Mouse (Mus musculus): ENCODE results near the gene Eif3k.

Gene Eif3k

GRCm38 (mm10) chr7:28943451-28944180, 38.0 kb downstream of the Eif3k start:
- TF ChIP-seq GATA4 (IDR thresholded peaks at IDR 0.05; ENCODE audit: insufficient replicate concordance, low read length) = no peak

- TF ChIP-seq GATA4 (IDR thresholded peaks at IDR 0.05; ENCODE audit: insufficient replicate concordance, low read length) = no peak
Measured at GRCm38 (mm10) chr7:28941542-28941941, 40.1 kb downstream of the Eif3k start.

- no peak for TF ChIP-seq GATA4 (IDR thresholded peaks at IDR 0.05; ENCODE audit: insufficient replicate concordance, low read length)
Measured at GRCm38 (mm10) chr7:28941129-28941528, 40.5 kb downstream of the Eif3k start.

DNA sequence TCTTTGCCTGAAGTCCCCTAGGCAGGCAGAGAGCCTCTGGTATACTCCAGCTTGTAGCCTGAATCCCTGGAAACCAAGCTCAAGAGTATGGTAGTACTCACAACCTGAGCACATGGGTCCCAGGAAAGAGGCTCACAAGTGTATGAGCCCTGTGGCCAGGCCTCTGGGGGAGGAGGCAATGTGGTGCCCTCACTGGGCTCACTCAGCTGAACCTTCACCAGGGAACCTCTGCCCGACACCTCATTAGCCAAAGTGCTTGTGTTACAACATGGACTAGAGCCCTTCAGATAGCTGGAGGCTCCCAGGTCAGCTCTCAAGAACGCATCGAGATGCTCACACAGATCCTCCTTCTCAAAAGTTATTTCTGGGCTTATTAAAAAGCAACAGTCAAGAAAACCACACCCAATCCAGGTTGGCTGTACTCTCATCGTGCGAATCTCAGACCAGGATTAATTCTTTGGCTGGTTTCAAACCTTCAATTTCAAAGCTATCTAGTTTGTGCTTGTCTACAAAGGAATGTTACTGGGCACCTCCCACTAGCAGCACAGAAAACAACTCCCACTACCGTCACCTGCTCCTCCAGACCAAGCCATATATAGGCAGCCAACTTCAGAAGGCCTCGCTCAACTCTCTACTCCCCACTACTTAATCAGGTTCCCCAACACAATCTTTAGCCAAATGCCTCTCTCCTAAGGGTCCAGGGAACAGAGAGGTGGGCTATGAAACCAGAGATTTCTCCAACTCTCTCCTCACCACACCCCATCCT, 42.1 kb downstream of the Eif3k start:
- TF ChIP-seq GATA4 (IDR thresholded peaks at IDR 0.05; ENCODE audit: insufficient replicate concordance, low read length) = no peak

DNA sequence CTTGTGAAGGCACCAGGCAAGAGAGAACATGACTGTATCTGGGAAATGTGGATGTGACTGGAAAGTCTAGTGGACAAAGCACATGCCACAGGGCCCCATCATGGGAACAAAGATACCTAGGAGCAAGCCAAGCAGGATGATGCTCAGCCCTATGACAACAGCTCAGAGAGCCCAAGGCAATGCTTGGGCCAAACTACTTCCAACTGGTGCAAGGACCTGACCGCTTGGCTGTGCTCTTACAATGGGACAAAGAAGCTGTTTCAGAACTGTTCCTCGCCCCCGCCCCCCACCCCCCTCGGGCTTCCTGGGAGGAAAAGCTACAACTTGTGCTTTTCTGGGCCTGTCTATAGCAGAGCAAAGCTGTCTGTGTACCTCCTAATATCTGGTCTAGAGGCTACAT, 43.0 kb downstream of the Eif3k start:
- TF ChIP-seq GATA4 (IDR thresholded peaks at IDR 0.05; ENCODE audit: insufficient replicate concordance, low read length) = no peak

- no peak for TF ChIP-seq GATA4 (IDR thresholded peaks at IDR 0.05; ENCODE audit: insufficient replicate concordance, low read length)
Measured at GRCm38 (mm10) chr7:28936787-28937186, 44.9 kb downstream of the Eif3k start.

DNA sequence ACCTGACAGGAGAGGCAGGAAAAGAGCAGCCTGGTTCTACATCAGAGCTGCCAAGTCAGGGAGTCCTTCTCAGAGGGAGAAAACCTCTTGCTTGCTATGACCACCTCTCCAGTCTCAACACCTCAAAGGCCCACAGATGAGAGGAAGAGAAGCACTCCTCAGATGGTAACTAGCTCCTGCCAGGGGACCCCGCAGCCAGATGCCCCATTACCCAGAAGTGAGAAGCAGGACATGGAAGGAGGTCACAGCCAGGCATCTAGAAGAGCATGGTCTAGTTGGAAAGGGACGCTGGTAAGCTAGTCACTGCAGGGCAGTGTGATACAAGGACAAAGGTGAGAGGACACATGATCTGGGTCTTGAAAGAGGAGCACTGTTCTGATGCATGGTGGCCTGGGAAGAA, 47.8 kb downstream of the Eif3k start:
- TF ChIP-seq GATA4 (IDR thresholded peaks at IDR 0.05; ENCODE audit: insufficient replicate concordance, low read length) = no peak

- TF ChIP-seq GATA4 (IDR thresholded peaks at IDR 0.05; ENCODE audit: insufficient replicate concordance, low read length) = peak; percentile 50; the same call in 1 of the 2 replicates
Measured at GRCm38 (mm10) chr7:28932421-28933041, 49.1 kb downstream of the Eif3k start.

DNA sequence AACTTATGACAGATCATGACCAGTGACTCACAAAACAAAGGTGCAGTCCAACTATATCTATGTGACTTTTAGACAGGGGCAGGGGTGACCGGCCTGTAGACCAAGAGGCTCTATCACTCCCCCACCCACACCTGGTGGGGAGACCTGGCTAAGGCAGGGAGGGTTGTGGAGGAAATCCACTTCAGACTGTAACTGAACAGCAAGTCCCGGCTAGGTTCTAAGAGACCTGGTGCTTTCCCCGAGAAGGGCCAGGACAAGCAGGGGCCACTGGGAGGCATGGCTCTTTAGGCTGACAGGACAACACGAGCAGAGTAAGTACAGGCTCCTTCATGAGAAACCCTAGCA, 50.0 kb downstream of the Eif3k start:
- TF ChIP-seq GATA4 (IDR thresholded peaks at IDR 0.05; ENCODE audit: insufficient replicate concordance, low read length) = no peak

DNA sequence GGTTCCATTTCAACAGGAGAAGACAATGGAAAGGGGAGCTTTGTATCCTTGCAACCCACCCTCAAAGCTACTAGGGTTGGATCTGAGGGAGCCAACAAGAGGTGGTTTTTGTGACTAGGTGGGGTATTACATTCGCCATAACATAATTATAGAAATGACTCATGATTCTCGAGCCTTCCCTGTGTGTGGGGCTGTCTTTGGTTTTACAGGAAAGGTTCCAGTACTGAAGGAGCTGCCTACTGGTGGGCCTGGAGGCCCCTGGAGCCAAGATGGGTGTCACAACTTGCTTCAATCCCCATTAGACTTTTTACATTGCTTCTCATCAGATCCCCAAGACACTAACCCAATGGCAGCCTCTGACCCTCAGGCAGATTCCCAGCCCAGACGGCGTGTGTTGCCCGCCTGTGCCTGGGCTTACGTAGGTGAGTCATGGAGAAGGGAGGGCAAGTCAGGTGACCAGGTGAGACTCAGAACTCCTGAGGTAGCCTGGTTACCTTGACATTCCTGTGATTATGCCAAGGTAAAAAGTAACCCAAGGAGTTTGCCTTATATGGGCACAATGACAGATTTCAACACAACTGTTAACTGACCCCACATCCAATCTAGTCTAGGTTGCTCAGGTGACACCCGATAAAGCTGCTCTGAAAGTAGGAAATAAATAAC, 50.5 kb downstream of the Eif3k start:
- TF ChIP-seq GATA4 (IDR thresholded peaks at IDR 0.05; ENCODE audit: insufficient replicate concordance, low read length) = no peak

- no peak for TF ChIP-seq GATA4 (IDR thresholded peaks at IDR 0.05; ENCODE audit: insufficient replicate concordance, low read length)
Measured at GRCm38 (mm10) chr7:28930320-28931031, 51.2 kb downstream of the Eif3k start.

- TF ChIP-seq GATA4 (IDR thresholded peaks at IDR 0.05; ENCODE audit: insufficient replicate concordance, low read length) = no peak
Measured at GRCm38 (mm10) chr7:28929381-28929780, 52.3 kb downstream of the Eif3k start.

DNA sequence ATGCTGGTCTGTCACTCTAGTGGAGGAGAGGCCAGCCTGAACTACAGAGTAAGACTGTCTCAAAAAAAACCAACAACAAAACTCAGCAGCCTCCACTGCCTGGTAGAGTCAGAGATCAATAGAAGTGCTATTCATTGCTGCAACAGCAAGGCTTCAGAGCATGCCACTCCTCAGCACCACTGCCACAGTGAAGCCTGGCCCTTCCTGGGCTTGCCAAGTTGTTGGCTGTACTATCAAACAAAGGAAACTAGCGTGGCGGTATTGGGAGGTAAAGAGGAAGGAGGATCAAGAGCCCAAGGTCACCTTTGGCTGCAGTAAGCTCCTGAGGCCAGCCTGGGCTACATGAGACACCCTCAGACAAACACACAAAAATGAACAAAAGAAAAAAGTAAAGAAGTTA, 55.5 kb downstream of the Eif3k start:
- no peak for TF ChIP-seq GATA4 (IDR thresholded peaks at IDR 0.05; ENCODE audit: insufficient replicate concordance, low read length)

DNA sequence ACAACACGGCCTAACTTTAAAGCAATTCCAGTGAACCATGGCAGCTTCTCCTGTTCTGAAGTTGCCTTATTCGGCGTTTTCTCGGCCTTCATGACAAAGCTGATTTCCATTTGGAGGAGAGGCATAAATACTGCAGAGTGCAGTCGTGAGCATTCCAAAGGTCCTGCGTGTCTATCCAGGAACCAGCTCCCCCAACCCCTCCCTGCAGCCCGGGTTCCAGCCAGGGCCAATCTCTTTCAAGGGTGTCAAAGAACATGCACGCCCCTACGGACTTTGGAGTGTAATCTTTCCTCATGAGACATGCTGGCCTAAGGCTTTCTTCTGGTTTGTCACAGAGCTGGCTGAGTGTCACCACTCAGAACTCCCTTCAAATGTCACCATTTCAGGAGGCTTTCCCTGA, 56.3 kb downstream of the Eif3k start:
- TF ChIP-seq GATA4 (IDR thresholded peaks at IDR 0.05; ENCODE audit: insufficient replicate concordance, low read length) = peak; percentile 64; the same call in 1 of the 2 replicates

GRCm38 (mm10) chr7:28924802-28925201, 56.9 kb downstream of the Eif3k start:
- no peak for TF ChIP-seq GATA4 (IDR thresholded peaks at IDR 0.05; ENCODE audit: insufficient replicate concordance, low read length)
